16 mouse cellular contexts compared by ENCODE assay signal in genomic region chr13:37715058-37715712, GRCm38 (mm10).
DNase-seq lines count a peak whose midpoint lies in the region; ATAC-seq and TF ChIP-seq lines count a peak whose summit lies in the region.
"Had no signal": no experiment of that assay in that cellular context is flagged by ENCODE, and none has a peak within 500 bp of the region (broad histone marks: within the 10 kb centered on the region; RNA-seq: fewer than 3 reads in every experiment).

No protein-coding gene starts in this region.

- peak; percentile 18 for DNase-seq in kidney, adult 18-20 months
- peak; percentile 99 for DNase-seq in liver, adult 2 months (ENCODE audit: extremely low read depth, low read depth, low spot score)
- DNase-seq in heart, adult 8-10 months (ENCODE audit: low spot score), result no peak
- no peak for DNase-seq in gastrocnemius, postnatal 4 days (ENCODE audit: low spot score in 2 of 2)
- DNase-seq in heart, adult 18-20 months, result no peak
- DNase-seq: B cell, adult 2 months; cerebellum, postnatal 25 days; gastrocnemius, postnatal 10 days; left cerebral cortex, postnatal 4 days; right cerebral cortex, postnatal 14 days had no signal

- no peaks in the 10 kb centered on the region for H3K36me3 ChIP-seq in kidney, embryonic 14.5 days (ENCODE audit: control insufficient read depth, insufficient read depth, low read length)
- H3K36me3 ChIP-seq in intestine, embryonic 15.5 days, result no peaks in the 10 kb centered on the region
- H3K36me3 ChIP-seq in liver, adult 2 months (ENCODE audit: control insufficient read depth, insufficient read depth, low read length), result no peaks in the 10 kb centered on the region
- no peaks in the 10 kb centered on the region for H3K36me3 ChIP-seq in stomach, embryonic 16.5 days (ENCODE audit: control insufficient read depth, insufficient read depth, low read length)
- H3K36me3 ChIP-seq: forebrain, embryonic 15.5 days; midbrain, embryonic 10.5 days had no signal

- H3K79me2 ChIP-seq in liver, adult 2 months (ENCODE audit: control insufficient read depth, insufficient read depth, low read length), result no peaks in the 10 kb centered on the region

- H3K4me1 ChIP-seq in kidney, embryonic 14.5 days (ENCODE audit: control insufficient read depth, insufficient read depth, low read length), result no peaks in the 10 kb centered on the region
- H3K4me1 ChIP-seq in intestine, embryonic 15.5 days (replicated peaks), result peaks cover 10% of the 10 kb centered on the region
- H3K4me1 ChIP-seq in liver, adult 2 months (ENCODE audit: control insufficient read depth, insufficient read depth, low read length), result peaks cover 15% of the 10 kb centered on the region
- peaks cover 5% of the 10 kb centered on the region; the same call in 1 of the 2 replicates for H3K4me1 ChIP-seq in stomach, embryonic 16.5 days (ENCODE audit: control insufficient read depth, insufficient read depth, low read length)
- H3K4me1 ChIP-seq: forebrain, embryonic 15.5 days had no signal

- no peak for TF ChIP-seq POLR2A in liver, adult 2 months (IDR thresholded peaks at IDR 0.05; ENCODE audit: extremely low read depth, insufficient read depth, low read length)

- no peak overlapping the region for H3K9ac ChIP-seq in kidney, embryonic 14.5 days (ENCODE audit: low read depth, low read length)
- no peak overlapping the region for H3K9ac ChIP-seq in intestine, embryonic 15.5 days
- H3K9ac ChIP-seq in liver, adult 2 months (ENCODE audit: low read depth, low read length), result peak overlapping the region; percentile 0
- no peak overlapping the region for H3K9ac ChIP-seq in stomach, embryonic 16.5 days (ENCODE audit: low read length)
- H3K9ac ChIP-seq: forebrain, embryonic 15.5 days; hindbrain, embryonic 14.5 days had no signal

- H3K9me3 ChIP-seq in kidney, embryonic 14.5 days (ENCODE audit: control insufficient read depth, low read length), result no peaks in the 10 kb centered on the region
- H3K9me3 ChIP-seq in intestine, embryonic 15.5 days, result no peaks in the 10 kb centered on the region
- H3K9me3 ChIP-seq in stomach, embryonic 16.5 days (replicated peaks; ENCODE audit: control insufficient read depth, low read length), result no peaks in the 10 kb centered on the region
- H3K9me3 ChIP-seq: forebrain, embryonic 15.5 days; midbrain, embryonic 10.5 days had no signal

- H3K27me3 ChIP-seq in kidney, embryonic 14.5 days (ENCODE audit: control insufficient read depth, insufficient read depth, low read length), result no peaks in the 10 kb centered on the region
- no peaks in the 10 kb centered on the region for H3K27me3 ChIP-seq in intestine, embryonic 15.5 days (replicated peaks)
- no peaks in the 10 kb centered on the region for H3K27me3 ChIP-seq in liver, adult 2 months (ENCODE audit: control insufficient read depth, insufficient read depth, low read length)
- H3K27me3 ChIP-seq in stomach, embryonic 16.5 days (ENCODE audit: control insufficient read depth, insufficient read depth, low read length), result no peaks in the 10 kb centered on the region
- H3K27me3 ChIP-seq: forebrain, embryonic 15.5 days had no signal

- H3K27ac ChIP-seq in kidney, embryonic 14.5 days (ENCODE audit: low read depth, low read length), result no peak overlapping the region
- peak overlapping the region; percentile 79 for H3K27ac ChIP-seq in intestine, embryonic 15.5 days
- peak overlapping the region; percentile 70 for H3K27ac ChIP-seq in liver, adult 2 months (replicated peaks; ENCODE audit: insufficient read depth, low read depth, low read length)
- peak overlapping the region; percentile 69 for H3K27ac ChIP-seq in stomach, embryonic 16.5 days (ENCODE audit: low read length)
- H3K27ac ChIP-seq: forebrain, embryonic 15.5 days; hindbrain, embryonic 14.5 days; midbrain, embryonic 10.5 days had no signal

- no peak overlapping the region for H3K4me2 ChIP-seq in kidney, embryonic 14.5 days (replicated peaks; ENCODE audit: low read depth, low read length)
- 0 out of 2 replicates have a peak overlapping the region, but pooled peaks have one; percentile 9 for H3K4me2 ChIP-seq in intestine, embryonic 15.5 days (replicated peaks)
- H3K4me2 ChIP-seq in stomach, embryonic 16.5 days (ENCODE audit: low read depth, low read length), result no peak overlapping the region
- H3K4me2 ChIP-seq: forebrain, embryonic 15.5 days; hindbrain, embryonic 14.5 days had no signal

- TF ChIP-seq CTCF in liver, adult 2 months (IDR thresholded peaks at IDR 0.05; ENCODE audit: low read depth, low read length), result no peak

- no peak overlapping the region for H3K4me3 ChIP-seq in kidney, embryonic 14.5 days (ENCODE audit: low read length)
- H3K4me3 ChIP-seq in intestine, embryonic 15.5 days (replicated peaks), result no peak overlapping the region
- H3K4me3 ChIP-seq in liver, adult 2 months (ENCODE audit: insufficient read depth, low read depth, low read length), result no peak overlapping the region
- H3K4me3 ChIP-seq in stomach, embryonic 16.5 days (replicated peaks; ENCODE audit: low read length), result no peak overlapping the region
- H3K4me3 ChIP-seq: forebrain, embryonic 15.5 days; midbrain, embryonic 10.5 days had no signal

- ATAC-seq in kidney, embryonic 14.5 days (ENCODE audit: low FRiP score, low TSS enrichment), result no peak
- peak; percentile 89 for ATAC-seq in intestine, embryonic 15.5 days
- ATAC-seq in stomach, embryonic 16.5 days (ENCODE audit: insufficient read depth, low FRiP score), result peak; percentile 79
- ATAC-seq: forebrain, embryonic 15.5 days had no signal

- WGBS in kidney, embryonic 14.5 days, result 47% methylated on average over 9 of the region's 9 CpGs
- WGBS in intestine, embryonic 15.5 days, result 35% methylated on average over 9 of the region's 9 CpGs
- 10% methylated on average over 9 of the region's 9 CpGs for WGBS in liver, adult 2 months
- 41% methylated on average over 9 of the region's 9 CpGs for WGBS in stomach, embryonic 16.5 days

Comparison
In these comparisons a context has a peak if more than half of its experiments do, and no peak if none do; other contexts are left out.
1. DNase-seq: peak in kidney, adult 18-20 months (single experiment) and liver, adult 2 months (single experiment); none in heart, adult 8-10 months (single experiment), gastrocnemius, postnatal 4 days (0 of 2) and heart, adult 18-20 months (0 of 2).